Comparison of ENCODE assay signal across 8 mouse cellular contexts in genomic region chr11:60219609-60220008, GRCm38 (mm10). TPM values are rescaled to one million over a fixed set of nuclear protein-coding genes. Genes with fewer than 3 reads are reported as not detected.
DNase-seq lines count a peak whose midpoint lies in the region; ATAC-seq and TF ChIP-seq lines count a peak whose summit lies in the region.

No protein-coding gene starts in this region.

- WGBS in forebrain, postnatal 0 days = 49% methylated on average over 8 of the region's 8 CpGs
- WGBS in lung, embryonic 14.5 days = 14% methylated on average over 8 of the region's 8 CpGs

- DNase-seq in forebrain, postnatal 0 days = no peak
- no peak for DNase-seq in lung, embryonic 14.5 days
- no peak for DNase-seq in right cerebral cortex, postnatal 25 days
- no peak for DNase-seq in spleen, postnatal 4 days (ENCODE audit: low spot score in 2 of 2)
- DNase-seq in adrenal gland, adult 8-10 months = no peak

- peaks cover 5% of the 10 kb centered on the region for H3K9me3 ChIP-seq in erythroblast, embryonic 14.5 days (ENCODE audit: control insufficient read depth, low read length)
- no peaks in the 10 kb centered on the region for H3K9me3 ChIP-seq in ES-Bruce4 (replicated peaks; ENCODE audit: control insufficient read depth, insufficient read depth, low read length, poor library complexity, severe bottlenecking)
- no peaks in the 10 kb centered on the region for H3K9me3 ChIP-seq in forebrain, postnatal 0 days (ENCODE audit: low read length)
- no peaks in the 10 kb centered on the region for H3K9me3 ChIP-seq in lung, embryonic 14.5 days (ENCODE audit: low read depth, low read length)

- TF ChIP-seq POLR2A in ES-Bruce4 (IDR thresholded peaks at IDR 0.05; ENCODE audit: insufficient read depth, low read length) = no peak

- no peak for TF ChIP-seq CTCF in ES-Bruce4 (IDR thresholded peaks at IDR 0.05; ENCODE audit: low read depth, low read length)
- no peak for TF ChIP-seq CTCF in forebrain, postnatal 0 days (IDR thresholded peaks at IDR 0.05; ENCODE audit: low read depth)
- TF ChIP-seq CTCF in lung, embryonic 14.5 days (IDR thresholded peaks at IDR 0.05; ENCODE audit: low read depth) = no peak

- H3K4me3 ChIP-seq in erythroblast, embryonic 14.5 days (replicated peaks) = peak overlapping the region; percentile 83
- peak overlapping the region; percentile 80 for H3K4me3 ChIP-seq in ES-Bruce4 (ENCODE audit: low read depth, low read length)
- peak overlapping the region; percentile 54; the same call in 1 of the 2 replicates for H3K4me3 ChIP-seq in forebrain, postnatal 0 days (ENCODE audit: low read depth, low read length)
- H3K4me3 ChIP-seq in lung, embryonic 14.5 days (ENCODE audit: low read depth, low read length) = peak overlapping the region; percentile 65

- H3K36me3 ChIP-seq in erythroblast, embryonic 14.5 days (ENCODE audit: control insufficient read depth) = peaks cover 42% of the 10 kb centered on the region
- peaks cover 4% of the 10 kb centered on the region; the same call in 1 of the 2 replicates for H3K36me3 ChIP-seq in ES-Bruce4 (ENCODE audit: control insufficient read depth, insufficient read depth, low read length, poor library complexity, severe bottlenecking)
- no peaks in the 10 kb centered on the region for H3K36me3 ChIP-seq in forebrain, postnatal 0 days (ENCODE audit: insufficient read depth)
- H3K36me3 ChIP-seq in lung, embryonic 14.5 days (ENCODE audit: insufficient read depth) = peaks cover 20% of the 10 kb centered on the region

- 0 out of 2 replicates have a peak overlapping the region, but pooled peaks have one; percentile 16 for H3K27ac ChIP-seq in ES-Bruce4 (ENCODE audit: insufficient read depth, low read length)
- no peak overlapping the region for H3K27ac ChIP-seq in forebrain, postnatal 0 days (ENCODE audit: low read depth, low read length)
- H3K27ac ChIP-seq in lung, embryonic 14.5 days (ENCODE audit: low read depth) = peak overlapping the region; percentile 86

- peaks cover 91% of the 10 kb centered on the region for H3K4me1 ChIP-seq in erythroblast, embryonic 14.5 days (ENCODE audit: control insufficient read depth)
- H3K4me1 ChIP-seq in ES-Bruce4 (ENCODE audit: control insufficient read depth, insufficient read depth, low read length) = peaks cover 2% of the 10 kb centered on the region
- peaks cover 9% of the 10 kb centered on the region; the same call in 1 of the 2 replicates for H3K4me1 ChIP-seq in forebrain, postnatal 0 days (ENCODE audit: insufficient read depth)
- H3K4me1 ChIP-seq in lung, embryonic 14.5 days (ENCODE audit: insufficient read depth) = peaks cover 14% of the 10 kb centered on the region

- peak overlapping the region; percentile 66 for H3K4me2 ChIP-seq in forebrain, postnatal 0 days (ENCODE audit: low read depth)
- peak overlapping the region; percentile 89 for H3K4me2 ChIP-seq in lung, embryonic 14.5 days

- no peak for TF ChIP-seq EP300 in ES-Bruce4 (IDR thresholded peaks at IDR 0.05; ENCODE audit: insufficient read depth, low read depth, low read length)

- peak overlapping the region; percentile 70 for H3K9ac ChIP-seq in ES-Bruce4 (ENCODE audit: low read depth, poor library complexity, severe bottlenecking)
- peak overlapping the region; percentile 53; the same call in 1 of the 2 replicates for H3K9ac ChIP-seq in forebrain, postnatal 0 days
- H3K9ac ChIP-seq in lung, embryonic 14.5 days = peak overlapping the region; percentile 66

- ATAC-seq in erythroblast, adult 5-6 weeks (replicated peaks; ENCODE audit: low FRiP score, poor library complexity, severe bottlenecking) = no peak
- ATAC-seq in forebrain, postnatal 0 days = no peak
- no peak for ATAC-seq in lung, embryonic 14.5 days (ENCODE audit: insufficient read depth)

- no peaks in the 10 kb centered on the region for H3K27me3 ChIP-seq in erythroblast, embryonic 14.5 days (ENCODE audit: control insufficient read depth)
- no peaks in the 10 kb centered on the region for H3K27me3 ChIP-seq in ES-Bruce4 (ENCODE audit: control insufficient read depth, insufficient read depth, low read length, poor library complexity, severe bottlenecking)
- H3K27me3 ChIP-seq in forebrain, postnatal 0 days (ENCODE audit: insufficient read depth, low read length) = no peaks in the 10 kb centered on the region
- no peaks in the 10 kb centered on the region for H3K27me3 ChIP-seq in lung, embryonic 14.5 days (ENCODE audit: insufficient read depth, low read length)

RNA-seq across cellular contexts. Expression of gene Srebf1, which starts 2.8 kb away (rescaled TPM):
- 10.0 and 12.3 TPM in 2 replicates for polyA plus RNA-seq in erythroblast, embryonic 14.5 days (2012)
- 1.3 and 13.0 TPM in 2 replicates for total RNA-seq in erythroblast, adult 5-6 weeks (2015; ENCODE audit: low replicate concordance)
- 4.6 and 12.2 TPM in 2 replicates for total RNA-seq in erythroblast, adult 5-6 weeks (2017; ENCODE audit: low replicate concordance)
- 60.5 and 68.6 TPM in 2 replicates for polyA plus RNA-seq in ES-Bruce4 (2011; ENCODE audit: insufficient read depth, insufficient read length, low read depth, missing spikeins)
- 56.2 and 70.7 TPM in 2 replicates for total RNA-seq in forebrain, postnatal 0 days (2014; rRNA removed)
- polyA plus RNA-seq in forebrain, postnatal 0 days (2015; fragmentation: Nextera tagmentation; extraction: Ambion mirVana) = 28.9 and 32.8 TPM in 2 replicates
- polyA plus RNA-seq in lung, embryonic 14.5 days (2014; fragmentation: Nextera tagmentation; extraction: Ambion mirVana) = 73.9 and 77.2 TPM in 2 replicates
- total RNA-seq in adrenal gland, adult 8-10 months (2022) = 100 to 1,000 TPM; 165 to 367 (median 213) TPM
